Mouse (Mus musculus) urinary bladder, postnatal 4 days (tissue): ENCODE results near the gene Noxa1.

Source experiments
- DNase-seq, 2 experiments: peaks; one replicate each; pipeline ENCODE4 v3.0.0; 2021 to 2022; ENCODE audit warnings: low spot score in 2 of 2

Gene Noxa1

DNA sequence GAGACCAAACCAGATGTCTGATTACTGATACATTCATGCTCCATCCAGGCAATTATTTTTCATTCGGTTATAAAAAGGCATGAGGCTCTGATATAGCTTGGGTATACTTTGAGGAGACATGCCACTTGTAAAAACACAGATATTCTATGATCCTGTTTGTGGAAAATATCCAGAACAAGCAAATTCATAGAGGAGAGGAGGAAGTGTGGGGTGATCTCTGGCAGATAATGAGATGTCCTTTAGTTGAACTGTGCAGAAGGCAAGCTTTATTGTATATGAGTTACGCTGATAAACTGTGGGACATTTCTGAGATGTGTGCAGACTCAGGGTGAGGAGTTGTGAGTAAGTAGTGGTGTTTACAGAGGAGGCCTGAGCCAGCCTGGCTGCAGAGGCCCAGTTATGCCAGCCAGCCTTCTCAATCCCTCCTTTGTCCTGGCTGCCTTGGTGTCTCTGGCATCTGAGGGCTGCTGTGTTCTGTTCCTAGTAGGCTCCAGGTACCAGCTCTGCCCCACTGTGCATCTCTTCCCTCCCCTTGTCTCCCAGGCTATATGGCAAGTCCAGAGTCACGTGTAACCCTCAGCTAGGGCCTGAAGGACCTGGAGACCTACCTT lies 3.2 kb upstream of the Noxa1 start:
- DNase-seq, result no peak

GRCm38 (mm10) chr2:25094785-25095108 lies 202 bp downstream of the Noxa1 start:
- no peak for DNase-seq

GRCm38 (mm10) chr2:25088636-25089035 lies 6.3 kb downstream of the Noxa1 start:
- DNase-seq, result no peak

DNA sequence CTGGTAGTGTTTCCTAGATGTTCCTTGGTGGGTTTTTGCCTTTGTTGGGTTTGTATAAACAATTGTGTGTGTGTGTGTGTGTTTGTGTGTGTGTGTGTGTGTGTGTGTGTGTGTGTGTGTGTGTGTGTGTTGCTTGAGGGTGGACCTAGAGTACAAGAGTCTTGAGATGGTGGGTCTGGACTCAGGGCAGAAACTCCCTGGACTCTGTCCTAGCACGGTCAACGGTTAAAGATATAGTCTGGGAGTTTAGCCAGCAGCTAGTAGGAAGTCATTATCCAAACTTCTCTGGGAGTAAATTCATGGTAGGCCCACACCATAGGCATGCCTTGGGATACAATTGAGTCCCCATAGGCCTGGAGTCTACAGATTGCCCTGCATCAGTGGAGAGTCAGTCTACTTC lies 7.1 kb downstream of the Noxa1 start:
- DNase-seq, result no peak

- DNase-seq, result no peak
These were observed 9.4 kb downstream of the Noxa1 start for GRCm38 (mm10) chr2:25085571-25085970.

- DNase-seq, result no peak
These were observed 11.3 kb downstream of the Noxa1 start for GRCm38 (mm10) chr2:25083697-25084096.

- no peak for DNase-seq
These were observed 14.9 kb downstream of the Noxa1 start, which contains the start of gene Entpd8 for GRCm38 (mm10) chr2:25080076-25080475. Entpd8 (plus strand) TSS chr2:25080304.

- no peak for DNase-seq
These were observed 16.0 kb downstream of the Noxa1 start for GRCm38 (mm10) chr2:25078967-25079366.

DNA sequence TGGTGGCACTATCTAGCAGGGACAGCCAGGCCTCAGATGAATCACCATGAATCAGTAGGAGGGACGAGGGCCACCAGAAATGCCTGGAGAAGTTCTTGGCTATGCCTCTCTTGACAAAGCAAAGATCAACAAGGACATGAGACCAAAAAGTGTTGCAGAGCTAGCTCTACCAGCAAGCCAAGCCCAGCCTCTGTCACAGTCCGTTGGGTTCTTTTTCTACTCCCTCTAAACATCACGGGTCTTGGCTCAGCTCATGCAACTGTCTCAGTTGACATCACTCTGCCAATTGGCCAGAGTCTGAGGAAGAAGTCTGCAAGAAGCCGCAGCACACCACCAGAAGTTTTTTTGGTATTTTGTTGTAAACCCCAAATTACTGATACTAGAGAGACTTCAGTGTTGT lies 19.4 kb downstream of the Noxa1 start:
- no peak for DNase-seq

DNA sequence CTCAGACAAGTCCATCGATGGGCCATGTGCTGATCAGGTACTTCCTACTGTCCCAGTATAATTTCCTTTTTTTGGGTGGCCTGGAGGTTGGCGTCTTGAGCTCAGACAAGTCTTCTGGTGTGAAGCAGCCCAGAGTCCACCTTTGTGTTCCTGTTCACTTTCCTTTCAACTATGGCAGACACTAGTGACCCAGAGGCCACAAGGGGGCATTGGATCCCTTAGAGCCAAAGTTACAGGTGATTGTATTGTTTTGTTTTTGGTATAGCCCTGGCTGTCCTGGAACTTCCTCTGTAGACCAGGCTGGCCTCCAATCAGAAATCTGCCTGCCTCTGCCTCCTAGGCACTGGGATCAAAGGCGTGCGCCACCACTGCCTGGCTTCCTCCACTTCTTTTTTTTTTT lies 22.6 kb downstream of the Noxa1 start:
- DNase-seq, result no peak

DNA sequence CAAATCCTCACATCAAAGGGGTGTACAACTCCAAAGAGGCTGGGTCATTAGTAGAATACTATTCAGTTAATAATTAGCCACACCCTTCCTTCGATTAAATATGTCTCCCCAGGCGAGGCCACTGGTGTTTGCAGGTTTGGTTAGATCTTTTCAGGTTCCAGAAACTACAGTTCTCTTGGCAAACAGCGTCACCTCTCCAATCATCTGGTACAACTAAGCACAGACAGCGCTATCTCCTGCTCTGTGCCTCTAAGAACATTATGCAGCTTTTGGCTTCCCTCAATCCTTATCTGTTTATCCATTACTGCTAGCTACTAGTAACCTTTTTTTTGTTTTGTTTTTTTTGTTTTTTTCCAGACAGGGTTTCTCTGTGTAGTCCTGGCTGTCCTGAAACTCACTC lies 25.4 kb downstream of the Noxa1 start:
- no peak for DNase-seq

DNA sequence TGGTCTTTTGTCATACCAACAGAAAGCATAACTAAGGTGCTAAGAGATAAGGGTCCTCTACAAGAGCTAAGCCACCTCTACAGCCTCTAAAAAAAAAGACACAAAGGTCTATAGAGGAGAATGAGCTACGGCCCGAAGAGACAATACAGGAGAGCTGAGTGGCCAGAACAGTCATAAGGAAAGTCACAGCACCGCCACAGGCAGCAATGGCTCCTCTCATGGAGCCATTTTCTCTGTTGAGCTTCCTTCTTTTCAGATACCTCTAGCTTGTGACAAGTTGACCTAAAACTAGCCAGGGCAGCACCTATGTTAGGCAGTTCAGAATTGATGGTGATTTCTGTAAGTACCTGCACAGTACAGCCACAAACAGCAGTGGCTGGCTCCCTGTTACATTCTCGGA lies 28.4 kb downstream of the Noxa1 start:
- no peak for DNase-seq

- DNase-seq, result no peak
These were observed 29.4 kb downstream of the Noxa1 start for GRCm38 (mm10) chr2:25065537-25065936.

DNA sequence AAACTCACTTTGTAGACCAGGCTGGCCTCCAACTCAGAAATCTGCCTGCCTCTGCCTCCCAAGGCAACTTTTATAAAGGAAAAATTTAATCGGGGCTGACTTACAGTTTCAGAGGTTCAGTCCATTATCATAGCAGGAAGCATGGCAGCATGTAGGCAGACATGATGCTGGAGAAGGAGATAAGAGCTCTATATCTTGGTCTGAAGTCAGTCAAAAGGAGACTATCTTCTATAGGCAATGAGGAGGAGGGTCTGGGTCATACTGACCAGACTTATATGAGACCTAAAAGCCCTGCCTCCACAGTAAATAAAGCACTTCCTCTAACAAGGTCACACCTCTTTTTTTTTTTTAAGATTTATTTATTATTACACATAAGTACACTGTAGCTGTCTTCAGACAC lies 30.7 kb downstream of the Noxa1 start:
- DNase-seq, result no peak

DNA sequence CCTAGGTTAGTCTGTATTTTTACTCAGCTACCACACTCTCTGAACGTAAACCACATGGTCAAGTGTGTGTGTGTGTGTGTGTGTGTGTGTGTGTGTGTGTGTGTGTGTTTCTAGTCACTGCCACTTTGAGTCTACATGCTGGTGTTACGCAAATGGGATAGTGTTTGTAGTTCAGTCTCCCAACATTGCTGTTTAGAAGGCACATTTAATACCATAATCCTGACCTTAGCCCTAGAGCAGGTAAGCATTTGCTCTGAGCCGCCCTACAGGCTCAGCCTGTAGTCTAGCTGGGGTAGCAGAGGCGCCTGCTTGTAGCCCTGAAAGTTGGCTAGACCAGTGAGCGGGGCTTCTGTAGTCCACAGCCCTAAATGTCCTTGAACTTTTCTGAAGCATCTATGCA lies 31.4 kb downstream of the Noxa1 start:
- DNase-seq, result no peak

- no peak for DNase-seq
These were observed 36.0 kb downstream of the Noxa1 start for GRCm38 (mm10) chr2:25058926-25059325.

- DNase-seq, result no peak
These were observed 39.4 kb downstream of the Noxa1 start for GRCm38 (mm10) chr2:25055409-25056155.

GRCm38 (mm10) chr2:25055068-25055405 lies 39.9 kb downstream of the Noxa1 start:
- no peak for DNase-seq

- DNase-seq, result peak; percentile 82 to 90
These were observed 40.5 kb downstream of the Noxa1 start, which contains the start of gene Nsmf for GRCm38 (mm10) chr2:25054221-25055067. Nsmf (plus strand) TSS chr2:25054355.

DNA sequence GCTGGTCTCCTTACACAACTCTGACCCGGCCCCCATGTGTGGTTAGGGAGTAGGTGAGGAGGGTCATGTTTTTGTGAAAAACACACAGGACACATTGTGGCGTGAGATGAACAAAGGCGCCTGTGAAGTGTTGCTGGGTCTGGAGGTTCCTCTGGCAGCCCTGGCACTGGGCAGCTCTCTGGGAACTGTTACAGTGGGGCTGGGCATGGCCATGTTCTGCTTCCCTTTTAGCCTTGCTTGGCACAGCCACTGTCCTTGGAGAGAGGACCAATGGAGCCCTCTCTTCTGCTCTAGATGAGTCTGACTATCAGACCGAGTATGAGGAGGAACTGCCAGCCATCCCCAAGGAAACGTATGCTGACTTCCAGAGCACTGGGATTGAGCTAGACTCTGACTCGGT lies 41.8 kb downstream of the Noxa1 start:
- no peak for DNase-seq

GRCm38 (mm10) chr2:25051450-25051849 lies 43.5 kb downstream of the Noxa1 start:
- no peak for DNase-seq

DNA sequence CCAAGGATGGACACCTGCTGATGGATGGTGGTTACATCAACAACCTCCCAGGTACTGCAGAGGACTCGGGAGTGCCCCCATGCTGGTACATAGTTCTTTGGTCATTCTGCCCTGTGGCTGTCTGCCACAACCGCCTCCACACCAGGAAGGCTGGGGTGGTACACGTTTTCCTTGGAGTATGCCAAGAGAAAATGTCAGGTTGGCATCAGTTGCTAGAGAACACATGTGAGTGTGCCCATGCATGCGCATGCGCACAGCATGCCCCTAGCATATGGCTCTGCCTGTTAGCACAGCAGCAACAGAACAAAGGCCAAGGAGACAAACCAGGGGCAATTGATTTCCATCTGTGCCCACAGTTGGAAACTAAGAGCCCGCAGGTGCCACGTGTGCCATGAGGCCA lies 44.0 kb downstream of the Noxa1 start:
- no peak for DNase-seq

- DNase-seq, result no peak
These were observed 54.9 kb downstream of the Noxa1 start for GRCm38 (mm10) chr2:25040089-25040488.
